Mouse (Mus musculus): ENCODE results near the gene Crhr2.

Gene Crhr2

DNA sequence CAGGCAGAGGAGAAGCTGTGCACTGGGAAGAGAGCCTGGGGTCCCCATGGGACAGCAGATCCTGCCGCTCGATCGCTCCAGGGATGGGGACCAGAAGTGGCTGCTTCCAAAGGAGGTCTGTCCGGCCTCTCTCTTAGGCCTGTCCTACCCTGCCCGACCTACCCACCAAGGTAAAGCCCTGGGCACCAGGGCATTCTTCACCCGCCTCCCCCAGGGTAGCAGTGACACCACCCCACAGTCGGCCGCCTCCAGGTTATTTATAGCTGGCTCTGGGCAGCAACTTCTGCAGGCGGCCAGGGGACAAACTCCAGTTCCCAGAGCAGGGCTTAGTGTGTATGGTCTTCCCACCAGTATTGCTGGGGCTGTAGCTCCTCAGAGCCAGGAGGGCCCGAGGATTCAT is at the start of gene Crhr2:
Gene Crhr2, minus strand, starts transcription at position 223 of the 400 bp plus-strand sequence.
- no peak for DNase-seq (ENCODE audit: low read depth, low spot score)

DNA sequence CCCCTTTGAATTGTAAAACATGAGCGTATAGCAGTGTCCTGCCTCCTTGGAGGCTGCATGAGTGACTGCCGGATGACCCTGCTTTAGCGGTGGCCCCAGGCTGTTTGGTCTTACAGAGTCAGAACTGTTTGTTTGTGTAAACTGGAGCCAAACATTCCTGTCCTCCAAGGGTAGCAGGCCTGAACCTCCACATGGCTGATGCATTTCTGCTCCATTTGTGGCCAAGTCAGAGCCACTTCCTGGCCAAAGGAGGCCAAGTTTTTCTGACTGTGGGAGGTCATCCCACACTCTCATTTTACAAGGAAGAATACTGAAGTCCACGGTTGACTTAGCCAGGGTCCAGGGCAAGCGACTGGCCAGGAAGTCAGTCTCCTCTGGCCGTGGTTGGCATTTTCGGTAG is 46.7 kb upstream of the Crhr2 start:
- DNase-seq (ENCODE audit: low read depth, low spot score): no peak

DNA sequence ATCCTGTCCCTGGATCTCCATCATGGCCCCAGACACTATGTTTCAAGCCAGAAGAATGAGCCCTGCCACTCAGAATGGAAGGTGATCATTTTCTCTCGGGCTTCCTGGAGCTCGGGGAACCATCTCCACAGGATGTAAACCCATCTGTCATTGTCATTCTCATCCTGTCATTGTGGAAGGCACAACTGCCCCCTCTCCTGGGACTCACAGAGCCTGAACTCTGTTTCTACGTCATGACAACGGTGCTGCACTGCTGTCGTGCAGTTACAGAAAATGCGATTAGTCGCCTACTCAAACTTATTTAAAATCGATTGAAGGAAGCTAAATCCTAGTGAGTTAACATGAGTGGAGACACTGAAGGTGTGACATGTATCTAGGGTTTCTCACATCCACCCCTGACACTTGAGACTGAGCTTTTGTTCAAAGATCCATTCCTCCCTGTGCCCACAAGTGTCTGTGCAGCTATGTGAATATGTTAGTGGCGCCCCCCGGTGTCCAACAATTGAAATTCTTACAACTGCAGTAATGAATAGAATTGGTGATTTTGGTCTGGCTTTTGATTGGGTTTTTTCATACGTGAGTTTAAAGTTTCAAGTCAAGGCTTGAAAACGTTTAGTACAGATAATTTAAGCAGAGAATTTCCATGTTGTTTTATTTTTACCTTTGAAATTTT is 44.4 kb upstream of the Crhr2 start:
- DNase-seq (ENCODE audit: low read depth, low spot score): peak; percentile 43

DNA sequence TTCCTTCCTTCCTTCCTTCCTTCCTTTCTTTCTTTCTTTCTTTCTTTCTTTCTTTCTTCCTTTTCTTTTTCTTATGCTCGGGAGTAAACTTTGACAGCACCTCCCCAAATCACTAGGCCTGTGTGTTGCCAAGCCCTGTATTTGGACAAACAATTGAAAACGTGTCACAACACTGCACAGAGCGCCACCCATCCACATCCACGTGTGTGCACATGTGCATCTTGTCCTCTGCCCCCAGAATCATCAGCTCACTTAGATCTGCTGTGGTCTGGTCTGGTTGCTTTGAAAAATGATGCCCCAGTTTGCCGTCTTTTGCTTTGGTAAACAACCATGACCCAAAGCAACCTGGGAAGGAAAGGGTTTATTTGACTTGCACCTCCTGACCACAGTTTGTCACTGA is 43.1 kb upstream of the Crhr2 start:
- no peak for DNase-seq (ENCODE audit: low read depth, low spot score)

DNA sequence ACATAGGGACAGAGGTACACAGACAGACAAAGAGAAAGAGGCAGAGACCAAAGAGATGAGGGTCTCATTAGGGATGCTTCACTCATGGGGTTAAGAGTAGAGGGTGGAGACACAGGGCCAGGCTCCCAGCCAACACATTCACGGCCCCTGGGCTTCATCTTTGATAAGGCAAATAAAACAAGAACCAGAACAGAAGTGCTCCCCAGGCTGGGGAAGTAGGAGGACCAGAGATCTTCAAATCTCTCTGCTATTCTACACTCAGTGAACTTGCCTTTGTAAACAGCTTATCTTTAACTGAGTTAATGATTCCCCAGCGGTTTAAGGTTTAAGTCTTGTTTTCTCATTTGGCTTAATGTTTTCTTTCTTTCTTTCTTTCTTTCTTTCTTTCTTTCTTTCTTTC is 42.6 kb upstream of the Crhr2 start:
- no peak for DNase-seq (ENCODE audit: low read depth, low spot score)

DNA sequence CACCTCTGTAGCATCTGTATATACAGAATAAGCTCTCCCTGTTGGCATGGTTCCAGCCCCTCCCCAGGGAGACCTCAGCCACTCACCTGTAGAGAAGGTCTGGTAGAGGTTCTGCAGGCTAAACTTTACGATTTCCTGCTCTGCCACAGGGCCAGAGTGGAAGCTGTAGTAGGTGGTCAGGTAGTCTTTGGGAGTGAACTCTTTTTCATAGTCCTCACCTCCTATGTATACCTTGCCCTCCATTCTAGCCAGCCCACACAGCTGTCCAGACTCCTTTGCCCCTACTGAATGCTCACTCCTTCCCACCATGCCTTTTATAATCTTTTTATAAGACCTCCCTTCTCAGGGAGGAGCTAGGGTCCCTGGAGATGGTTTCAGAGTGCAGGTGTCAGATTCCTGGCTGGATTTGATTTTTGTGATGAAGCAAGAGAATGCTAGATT is 41.9 kb upstream of the Crhr2 start, which contains the start of gene Inmt:
Gene Inmt, minus strand, starts transcription at position 303 of the 441 bp plus-strand sequence.
- no peak for DNase-seq (ENCODE audit: low read depth, low spot score)

DNA sequence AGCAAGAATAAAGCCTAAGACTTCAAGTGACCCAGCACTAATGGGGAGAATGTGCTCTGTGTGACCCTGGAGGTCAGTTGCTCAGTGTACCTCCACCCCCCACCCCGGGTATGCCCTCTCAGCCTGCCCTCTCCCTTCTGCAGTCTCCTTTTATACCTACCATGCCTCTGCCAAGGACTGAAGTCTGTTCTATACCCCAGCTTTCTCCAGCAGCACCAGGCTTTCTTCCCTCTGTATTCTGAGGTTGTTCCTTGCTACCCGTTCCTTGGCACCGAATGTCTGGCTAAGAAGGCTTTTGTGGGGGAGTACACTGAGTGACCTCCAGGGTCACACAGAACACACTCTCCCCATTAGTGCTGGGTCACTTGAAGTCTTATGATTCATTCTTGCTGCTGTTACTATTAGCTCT is 41.1 kb upstream of the Crhr2 start:
- DNase-seq (ENCODE audit: low read depth, low spot score): peak; percentile 11

DNA sequence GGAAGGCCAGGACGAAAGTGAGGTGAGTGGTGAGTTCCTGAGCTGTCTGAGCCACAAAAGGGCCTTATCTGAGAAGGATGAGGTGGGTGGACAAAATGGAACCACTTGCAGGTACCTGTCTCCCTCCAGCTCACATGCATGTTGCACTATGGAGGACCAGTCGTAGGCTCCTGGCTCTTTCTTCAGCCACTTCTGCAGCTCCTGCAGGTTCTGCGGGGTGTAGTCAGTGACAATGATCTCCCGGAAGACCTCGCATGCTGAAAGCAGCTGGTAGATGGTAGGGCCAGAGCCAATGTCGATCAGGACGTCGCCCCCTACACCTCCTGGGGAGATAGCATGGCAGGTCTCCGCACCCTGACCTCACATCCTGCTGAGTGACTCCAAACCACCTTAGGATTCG is 40.4 kb upstream of the Crhr2 start:
- DNase-seq (ENCODE audit: low read depth, low spot score): no peak

DNA sequence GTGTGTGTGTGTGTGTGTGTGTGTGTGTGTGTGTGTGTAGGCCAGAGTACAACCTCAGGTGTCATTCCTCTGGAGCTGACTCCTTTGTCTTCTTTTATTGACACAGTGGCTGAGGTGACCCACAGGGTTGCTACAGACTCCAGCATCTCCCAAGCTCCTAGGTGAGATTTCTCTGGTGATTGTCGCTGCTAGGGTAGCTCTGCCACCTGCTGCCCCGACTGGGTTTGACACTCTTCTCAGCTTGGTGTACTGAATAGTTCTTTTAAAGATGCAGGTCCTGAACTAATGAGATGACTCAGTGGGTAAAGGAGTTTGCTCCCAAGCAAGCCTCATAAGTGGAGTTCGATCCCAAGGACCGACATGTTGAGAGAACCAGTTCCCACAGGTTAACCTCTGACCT is 38.8 kb upstream of the Crhr2 start:
- DNase-seq (ENCODE audit: low read depth, low spot score): no peak

DNA sequence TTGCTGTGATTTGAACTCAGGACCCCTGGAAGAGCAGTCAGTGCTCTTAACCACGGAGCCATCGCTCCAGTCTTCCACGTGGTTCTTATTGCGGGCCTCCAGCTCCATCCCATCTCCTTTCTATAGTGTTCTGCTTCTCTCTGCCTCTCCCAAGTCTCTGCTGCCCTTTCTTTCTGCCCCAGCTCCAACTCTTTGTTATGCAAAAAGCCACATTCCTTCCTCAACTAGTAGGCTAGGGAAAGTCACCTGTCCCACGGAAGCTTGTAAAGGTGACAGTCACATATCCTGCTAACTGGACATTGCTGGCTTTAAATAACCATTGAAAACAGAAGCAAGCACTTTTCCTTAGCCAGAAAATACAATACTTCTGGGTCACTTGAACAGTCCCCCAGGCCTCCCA is 37.0 kb upstream of the Crhr2 start:
- DNase-seq (ENCODE audit: low read depth, low spot score): no peak

DNA sequence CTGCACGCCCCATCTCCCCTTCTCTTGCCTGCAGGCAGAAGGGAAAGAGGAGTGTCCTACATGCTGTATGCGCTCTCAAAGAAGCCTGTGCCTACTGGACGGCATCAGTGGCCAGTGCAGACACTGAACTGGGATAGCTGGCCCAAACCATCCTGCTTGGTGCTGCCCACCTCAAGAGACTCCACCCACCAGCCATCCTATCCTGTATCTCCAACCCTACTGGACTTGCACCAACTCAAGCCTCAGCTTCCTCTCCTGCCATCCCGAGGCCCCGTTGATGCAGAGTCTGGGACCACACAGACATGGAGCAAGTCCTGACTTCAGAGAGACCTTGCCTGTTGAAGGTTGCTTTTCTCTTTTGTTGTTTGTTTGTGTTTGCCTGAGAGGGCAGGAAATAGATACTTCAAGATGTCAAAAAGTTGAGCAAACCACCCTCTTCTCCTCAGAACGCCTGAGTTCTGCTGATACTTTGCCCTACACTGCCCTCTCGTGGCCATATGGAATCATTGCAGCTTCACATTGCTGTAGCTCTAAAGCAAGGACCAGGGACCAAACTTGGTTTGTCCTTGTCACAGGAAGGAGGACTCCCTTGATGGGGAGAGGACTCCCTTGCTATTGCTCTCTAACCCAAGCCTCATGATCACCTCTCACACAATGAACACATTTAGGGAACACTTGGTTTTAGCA is 34.1 kb upstream of the Crhr2 start:
- DNase-seq (ENCODE audit: low read depth, low spot score): peak; percentile 78

DNA sequence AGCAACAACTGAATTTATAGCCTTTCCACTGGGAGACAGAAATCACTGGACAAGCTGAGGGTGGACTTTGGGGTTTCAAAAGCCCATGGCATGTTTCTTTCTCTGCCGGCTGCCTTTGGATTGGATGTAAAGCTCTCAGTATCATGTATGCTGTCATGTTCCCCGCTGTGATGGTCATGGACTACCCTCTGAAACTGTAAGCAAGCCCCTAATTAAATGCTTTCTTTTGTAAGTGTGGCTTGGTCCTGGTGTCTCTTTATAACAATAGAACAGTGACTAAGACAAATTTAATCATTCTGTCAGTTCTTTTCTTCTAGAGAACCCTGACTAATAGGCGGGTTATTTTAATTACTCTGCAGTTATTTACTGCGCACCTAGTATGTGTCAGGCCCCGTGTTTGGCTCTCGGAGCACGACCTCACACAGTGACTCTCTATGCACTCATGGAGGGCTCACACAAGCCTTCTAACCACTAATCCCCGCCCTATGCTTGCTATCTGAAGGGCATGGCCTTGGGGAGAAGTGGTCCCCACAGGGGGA is 30.3 kb upstream of the Crhr2 start:
- peak; percentile 38 for DNase-seq (ENCODE audit: low read depth, low spot score)

DNA sequence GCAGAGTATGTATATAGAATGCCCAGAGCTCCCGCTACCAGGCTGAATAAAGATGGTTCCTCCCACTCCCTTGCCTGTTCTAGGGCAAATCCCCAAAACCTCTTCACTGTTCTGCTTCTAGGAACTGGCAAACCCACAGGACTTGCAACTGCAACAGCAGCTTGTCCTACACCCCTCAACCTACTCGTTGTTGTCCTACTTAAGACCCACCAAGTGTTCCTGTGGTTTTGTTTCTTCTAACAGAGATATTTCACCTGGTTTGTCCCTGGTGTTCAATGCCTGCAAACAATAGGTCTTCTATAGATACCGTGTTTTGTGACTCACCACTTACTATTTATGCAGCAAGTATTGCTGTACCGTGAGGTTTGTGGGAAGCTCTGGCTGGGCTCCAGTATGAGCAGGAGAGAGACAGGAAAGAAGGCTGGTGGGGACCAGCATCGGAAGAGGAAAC is 28.5 kb upstream of the Crhr2 start:
- DNase-seq (ENCODE audit: low read depth, low spot score): no peak

DNA sequence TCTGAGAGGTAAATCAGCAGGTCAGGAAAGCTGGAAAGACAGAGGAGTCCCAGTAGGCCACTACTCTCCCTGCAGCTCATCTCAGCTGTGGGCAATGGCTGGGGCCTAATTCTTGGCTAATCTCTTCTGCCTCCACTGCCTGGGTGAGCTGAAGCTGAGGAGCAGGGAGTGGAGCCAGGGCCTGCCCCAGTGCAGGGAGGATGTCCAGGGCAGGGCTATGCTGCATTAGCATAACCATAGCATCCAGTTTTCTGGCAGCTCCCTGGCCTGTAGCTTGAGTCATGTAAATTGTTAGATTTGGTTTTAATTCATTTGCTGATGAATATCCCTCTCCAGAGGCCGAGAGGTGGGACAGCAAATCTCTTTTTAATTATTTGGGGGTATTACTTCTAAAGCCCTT is 26.4 kb upstream of the Crhr2 start:
- DNase-seq (ENCODE audit: low read depth, low spot score): no peak

DNA sequence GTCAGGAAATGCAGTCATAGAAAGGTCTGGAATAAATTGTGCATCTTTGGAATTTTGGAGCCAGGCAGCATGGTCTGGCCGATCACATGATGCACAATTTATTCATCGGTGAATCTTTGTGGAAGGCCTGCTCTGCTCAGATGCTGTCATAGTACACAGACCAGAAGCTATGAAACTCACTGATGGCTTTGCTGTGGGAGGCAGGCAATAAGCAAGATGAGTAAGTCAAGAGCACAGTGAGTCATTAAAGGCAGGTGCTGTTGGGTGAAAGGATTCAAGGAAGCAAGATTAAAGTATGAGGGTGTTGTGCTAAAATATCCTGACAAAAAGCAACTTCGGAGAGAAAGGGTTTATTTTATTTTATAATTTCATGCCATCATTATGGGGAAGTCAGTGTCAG is 19.4 kb upstream of the Crhr2 start:
- DNase-seq (ENCODE audit: low read depth, low spot score): no peak

DNA sequence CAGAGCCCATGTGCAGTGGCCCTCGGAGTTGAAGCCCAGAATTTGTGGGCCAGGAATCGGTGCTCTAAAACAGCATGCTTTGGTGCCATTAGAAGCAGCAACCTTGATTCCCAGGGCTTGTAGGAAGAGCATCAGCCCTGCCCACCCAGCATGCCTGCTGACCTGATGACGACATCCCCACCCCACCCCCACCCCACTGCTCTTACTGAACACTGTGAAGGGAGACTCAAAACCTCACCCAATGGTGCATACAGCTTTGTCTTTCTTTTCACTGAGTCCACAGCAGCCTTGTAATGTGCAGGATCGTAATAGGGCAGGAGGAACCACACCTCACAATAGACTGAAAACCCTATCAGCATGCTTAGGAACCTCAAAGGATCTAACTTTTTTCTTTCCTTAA is 13.3 kb upstream of the Crhr2 start:
- peak; percentile 6 for DNase-seq (ENCODE audit: low read depth, low spot score)

DNA sequence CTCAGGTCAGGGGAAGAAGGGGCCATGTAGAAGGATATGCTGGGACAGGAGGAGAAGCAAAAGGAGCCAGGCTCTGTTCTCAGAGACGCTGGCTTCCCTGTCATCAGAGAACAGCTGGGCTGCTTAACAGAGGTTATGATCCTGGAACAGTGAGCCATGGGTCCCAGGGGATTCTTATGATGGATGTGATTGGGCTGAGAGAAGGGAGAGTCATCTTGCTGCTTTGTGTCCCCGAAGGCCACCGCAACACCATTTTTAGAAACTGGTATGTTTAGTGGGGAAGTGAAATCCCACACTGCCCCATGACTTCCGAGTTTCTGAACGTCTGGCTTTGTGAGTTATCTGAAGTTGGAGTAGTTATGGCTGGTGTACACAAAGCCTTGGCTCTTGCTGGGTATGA is 12.5 kb upstream of the Crhr2 start:
- peak; percentile 41 for DNase-seq (ENCODE audit: low read depth, low spot score)

DNA sequence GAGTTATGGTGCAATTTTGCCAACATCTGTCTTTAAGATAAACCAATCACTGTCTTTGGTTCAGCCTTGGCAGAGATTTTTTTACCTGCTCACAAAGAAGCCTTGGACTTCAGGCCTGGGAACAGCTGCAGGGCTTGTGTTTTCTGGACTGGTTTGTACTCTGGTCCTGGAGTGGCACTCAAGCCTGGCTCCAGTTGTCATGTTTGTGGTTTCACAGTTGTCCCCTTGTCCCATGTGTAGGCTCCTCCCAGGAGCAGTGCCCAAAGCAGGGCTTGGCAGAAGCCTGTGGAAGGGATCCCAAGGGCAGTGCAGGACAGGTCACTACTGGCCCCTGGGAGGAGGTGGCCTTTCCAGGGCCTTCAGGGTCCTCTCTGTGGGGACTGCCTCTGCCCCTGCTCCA is 5.5 kb upstream of the Crhr2 start:
- no peak for DNase-seq (ENCODE audit: low read depth, low spot score)

DNA sequence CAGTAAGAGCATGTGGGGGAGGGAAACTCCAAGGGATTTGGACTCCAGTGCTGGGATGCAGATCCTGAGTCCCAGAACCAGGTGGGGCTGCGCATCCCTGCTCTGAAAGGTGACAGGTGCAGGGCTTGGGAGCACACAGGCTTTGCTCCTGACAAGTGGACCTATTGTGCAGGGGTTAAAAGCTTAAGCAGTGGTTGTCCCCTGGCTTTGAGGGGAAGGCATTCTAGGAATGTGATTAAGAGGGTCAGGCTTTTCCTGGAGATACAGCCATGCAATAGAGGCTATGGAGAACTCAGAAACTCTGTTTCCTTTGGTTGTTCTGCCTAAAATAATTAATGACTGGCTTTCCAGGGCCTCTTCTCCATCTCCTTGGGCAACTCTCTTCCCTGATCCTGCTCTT is 609 bp upstream of the Crhr2 start:
- DNase-seq (ENCODE audit: low read depth, low spot score): no peak

DNA sequence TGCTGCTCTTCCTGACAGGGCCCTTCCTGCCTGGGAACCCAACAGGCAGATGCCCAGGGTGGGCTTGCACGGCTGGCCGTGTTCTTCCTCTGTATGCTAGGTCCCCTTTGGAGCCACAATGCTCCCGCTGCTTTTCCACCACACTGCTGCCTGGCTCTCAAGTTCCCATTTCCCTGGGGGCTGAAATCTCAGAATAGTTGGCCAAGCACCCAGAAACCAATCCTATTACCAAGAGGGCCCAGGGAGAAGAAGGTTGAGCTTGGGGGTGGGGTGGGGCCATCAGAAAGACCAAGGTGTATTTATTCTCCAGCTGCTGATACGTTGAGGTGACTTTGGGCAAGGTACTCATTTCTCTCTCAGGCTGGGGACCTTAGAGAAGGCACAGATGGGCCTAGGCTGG is 1.5 kb downstream of the Crhr2 start:
- no peak for DNase-seq (ENCODE audit: low read depth, low spot score)

DNA sequence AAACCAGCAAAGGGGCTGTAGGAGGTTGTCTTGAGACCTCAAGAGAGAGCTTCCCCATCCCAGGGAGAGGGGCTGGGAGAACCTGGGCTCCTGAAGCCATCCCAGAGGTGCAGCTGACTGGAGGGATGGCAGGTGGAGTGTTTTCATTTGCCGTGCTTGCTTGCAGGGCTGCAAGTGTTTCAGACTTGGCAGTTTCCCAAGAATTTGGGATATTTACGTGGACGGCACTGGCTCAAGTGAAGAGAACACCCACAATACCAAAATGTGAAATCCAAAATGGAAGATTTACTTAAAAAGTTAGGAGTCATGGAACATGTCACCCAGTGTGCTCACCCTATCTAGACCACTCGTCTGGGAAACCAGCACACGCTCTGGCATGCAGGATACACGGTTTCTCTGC is 2.2 kb downstream of the Crhr2 start:
- DNase-seq (ENCODE audit: low read depth, low spot score): no peak

DNA sequence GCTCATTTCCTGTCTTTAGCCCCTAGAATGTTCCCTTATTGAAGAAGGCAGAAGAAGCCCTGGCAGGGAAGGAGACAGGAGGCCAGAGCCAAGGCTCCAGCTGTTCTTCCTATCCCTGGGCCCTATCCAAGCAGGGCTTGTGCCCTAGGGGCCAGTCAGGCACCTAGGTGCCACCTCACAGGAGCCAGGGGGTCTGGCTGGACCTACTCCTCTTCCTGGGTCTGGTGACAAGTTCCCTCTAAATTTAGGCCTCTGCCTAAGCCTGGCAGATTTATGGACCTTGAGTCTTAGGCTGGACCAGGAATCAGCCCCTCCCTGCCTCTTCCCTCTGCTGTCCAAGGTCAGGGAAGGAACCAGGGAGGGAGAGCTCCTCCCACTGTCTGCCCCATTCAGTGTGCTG is 4.4 kb downstream of the Crhr2 start:
- DNase-seq (ENCODE audit: low read depth, low spot score): no peak

DNA sequence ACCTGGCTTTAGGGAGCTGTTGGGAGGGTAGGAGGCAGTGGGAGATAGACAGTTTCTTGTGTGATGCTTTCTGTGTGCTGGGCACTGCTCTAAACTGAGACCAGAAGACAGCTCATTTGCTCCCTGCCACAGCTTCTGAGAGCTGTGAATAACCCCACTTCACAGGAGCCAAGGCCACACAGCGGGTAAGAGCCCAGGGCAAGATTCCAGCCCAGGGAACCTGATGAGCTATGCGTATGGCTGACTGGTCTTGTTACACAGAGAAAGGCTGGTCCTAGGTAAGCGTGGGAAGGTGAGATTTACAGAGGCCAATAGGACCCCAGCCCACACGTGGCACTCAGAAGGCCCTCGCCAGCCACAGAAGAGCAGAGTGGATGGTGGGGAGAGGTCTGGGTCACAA is 6.2 kb downstream of the Crhr2 start:
- no peak for DNase-seq (ENCODE audit: low read depth, low spot score)

All from mesoderm, embryonic 11.5 days (tissue).